In the genomic region with DNA sequence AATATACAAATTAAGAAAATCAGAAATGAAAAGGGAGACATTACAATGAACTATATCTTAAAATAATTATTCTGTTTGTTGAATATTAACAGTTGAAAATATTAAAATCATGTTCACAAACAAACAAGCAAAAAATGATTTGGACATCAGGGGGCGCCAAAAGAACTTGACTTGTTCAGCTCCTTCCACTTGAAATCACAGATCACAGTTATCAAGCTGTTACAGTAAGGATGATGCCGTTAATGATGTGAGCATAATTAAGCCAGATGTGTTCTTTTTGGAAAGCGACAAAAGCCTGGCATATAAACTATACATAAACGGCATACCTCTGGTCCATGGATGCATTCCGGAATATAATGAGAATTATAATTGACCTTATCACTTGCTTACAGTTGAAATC, we compare ENCODE assay signal across 10 mouse cellular contexts. TPM values are rescaled to one million over a fixed set of nuclear protein-coding genes. Genes with fewer than 3 reads are reported as not detected.
DNase-seq lines count a peak whose midpoint lies in the region; ATAC-seq lines count a peak whose summit lies in the region.
"Had no signal": no experiment of that assay in that cellular context is flagged by ENCODE, and none has a peak within 500 bp of the region (broad histone marks: within the 10 kb centered on the region; RNA-seq: fewer than 3 reads in every experiment).

No protein-coding gene starts in this region.

- WGBS in midbrain, embryonic 15.5 days, result 54% methylated on average over 5 of the region's 5 CpGs
- WGBS in midbrain, embryonic 10.5 days, result 64% methylated on average over 5 of the region's 5 CpGs

- H3K27me3 ChIP-seq in midbrain, embryonic 15.5 days (replicated peaks), result no peaks in the 10 kb centered on the region
- no peaks in the 10 kb centered on the region for H3K27me3 ChIP-seq in midbrain, embryonic 10.5 days (ENCODE audit: low read depth, poor library complexity, severe bottlenecking)

- no peaks in the 10 kb centered on the region for H3K36me3 ChIP-seq in midbrain, embryonic 15.5 days (replicated peaks)
- H3K36me3 ChIP-seq in midbrain, embryonic 10.5 days, result no peaks in the 10 kb centered on the region

- H3K4me2 ChIP-seq in midbrain, embryonic 15.5 days, result no peak overlapping the region

- no peak overlapping the region for H3K4me3 ChIP-seq in midbrain, embryonic 15.5 days
- no peak overlapping the region for H3K4me3 ChIP-seq in midbrain, embryonic 10.5 days

- no peaks in the 10 kb centered on the region for H3K4me1 ChIP-seq in midbrain, embryonic 15.5 days
- H3K4me1 ChIP-seq in midbrain, embryonic 10.5 days, result no peaks in the 10 kb centered on the region

- no peaks in the 10 kb centered on the region for H3K9me3 ChIP-seq in midbrain, embryonic 15.5 days
- no peaks in the 10 kb centered on the region for H3K9me3 ChIP-seq in midbrain, embryonic 10.5 days (replicated peaks)

- H3K9ac ChIP-seq in midbrain, embryonic 15.5 days, result no peak overlapping the region

- peak; percentile 13 to 53 for DNase-seq in frontal cortex, postnatal 36 days (ENCODE audit: low spot score in 2 of 2)
- no peak for DNase-seq in midbrain, embryonic 10.5 days (ENCODE audit: low spot score)
- DNase-seq in adrenal gland, postnatal 25 days, result peak; percentile 9
- peak; percentile 29 for DNase-seq in lung, postnatal 10 days
- no peak for DNase-seq in yolk sac, embryonic 10.5 days (ENCODE audit: low spot score)
- DNase-seq in spleen, postnatal 14 days (ENCODE audit: low spot score in 2 of 2), result no peak

- no peak; the same call in 1 of the 2 replicates for ATAC-seq in frontal cortex, adult (ENCODE audit: low TSS enrichment)
- ATAC-seq in midbrain, embryonic 15.5 days (replicated peaks), result peak; percentile 65; the same call in 1 of the 2 replicates

- H3K27ac ChIP-seq in midbrain, embryonic 15.5 days, result no peak overlapping the region
- no peak overlapping the region for H3K27ac ChIP-seq in midbrain, embryonic 10.5 days (replicated peaks)

RNA-seq across cellular contexts. Expression of a gene that starts 40.3 kb away (rescaled TPM):
- not detected in 2 replicates for polyA plus RNA-seq in midbrain, embryonic 15.5 days (2015; fragmentation: Nextera tagmentation; extraction: Ambion mirVana)
- polyA plus RNA-seq in midbrain, embryonic 10.5 days (2016; fragmentation: Nextera tagmentation; extraction: Ambion mirVana), result not detected in 2 replicates
- total RNA-seq in adrenal gland, postnatal 25 days (2021), result 2.3 and 2.8 TPM in 2 replicates
- polyA plus RNA-seq: heart, embryonic 14.5 days; testis, adult 2 months had no signal

Comparison
In these comparisons a context has a peak if more than half of its experiments do, and no peak if none do; other contexts are left out.
1. DNase-seq: peak in frontal cortex, postnatal 36 days (2 of 2), adrenal gland, postnatal 25 days (single experiment) and lung, postnatal 10 days (single experiment); none in midbrain, embryonic 10.5 days (single experiment), yolk sac, embryonic 10.5 days (single experiment) and spleen, postnatal 14 days (0 of 2).